Mouse (Mus musculus): ENCODE measurements around the gene Hist1h2ah.
A peak's percentile ranks its signal among the peaks of the same experiment; 100 is the strongest.

The Hist1h2ah gene

GRCm38 (mm10) chr13:22009642-22010041, 25.7 kb downstream of the Hist1h2ah start, which contains the start of gene Prss16:
TSS of gene Prss16 (minus strand) at chr13:22009742.
- DNase-seq (ENCODE audit: low spot score in 2 of 2): no peak

- no peak for DNase-seq (ENCODE audit: low spot score in 2 of 2)
Observed at GRCm38 (mm10) chr13:22008707-22009106, 26.7 kb downstream of the Hist1h2ah start.

GRCm38 (mm10) chr13:22007872-22008271, 27.5 kb downstream of the Hist1h2ah start:
- no peak for DNase-seq (ENCODE audit: low spot score in 2 of 2)

- DNase-seq (ENCODE audit: low spot score in 2 of 2): no peak
Observed at GRCm38 (mm10) chr13:22007121-22007510, 28.3 kb downstream of the Hist1h2ah start.

GRCm38 (mm10) chr13:22006334-22007120, 28.8 kb downstream of the Hist1h2ah start:
- DNase-seq (ENCODE audit: low spot score in 2 of 2): peak in 1 of 2 experiments; percentile 72

GRCm38 (mm10) chr13:22005605-22006333, 29.6 kb downstream of the Hist1h2ah start:
- DNase-seq (ENCODE audit: low spot score in 2 of 2): peak in 1 of 2 experiments; percentile 47

- no peak for DNase-seq (ENCODE audit: low spot score in 2 of 2)
Observed at GRCm38 (mm10) chr13:22001823-22002222, 33.5 kb downstream of the Hist1h2ah start.

- no peak for DNase-seq (ENCODE audit: low spot score in 2 of 2)
Observed at GRCm38 (mm10) chr13:22001346-22001745, 34.0 kb downstream of the Hist1h2ah start.

GRCm38 (mm10) chr13:21999147-21999546, 36.2 kb downstream of the Hist1h2ah start:
- no peak for DNase-seq (ENCODE audit: low spot score in 2 of 2)

GRCm38 (mm10) chr13:21998412-21998811, 37.0 kb downstream of the Hist1h2ah start:
- no peak for DNase-seq (ENCODE audit: low spot score in 2 of 2)

GRCm38 (mm10) chr13:21997821-21998220, 37.5 kb downstream of the Hist1h2ah start:
- no peak for DNase-seq (ENCODE audit: low spot score in 2 of 2)

GRCm38 (mm10) chr13:21997201-21997820, 38.1 kb downstream of the Hist1h2ah start:
- DNase-seq (ENCODE audit: low spot score in 2 of 2): no peak

- no peak for DNase-seq (ENCODE audit: low spot score in 2 of 2)
Observed at GRCm38 (mm10) chr13:21996840-21997185, 38.6 kb downstream of the Hist1h2ah start.

GRCm38 (mm10) chr13:21996101-21996839, 39.1 kb downstream of the Hist1h2ah start:
- no peak for DNase-seq (ENCODE audit: low spot score in 2 of 2)

GRCm38 (mm10) chr13:21995331-21995914, 39.9 kb downstream of the Hist1h2ah start:
- DNase-seq (ENCODE audit: low spot score in 2 of 2): peak in 1 of 2 experiments; percentile 53

GRCm38 (mm10) chr13:21994896-21995295, 40.5 kb downstream of the Hist1h2ah start:
- DNase-seq (ENCODE audit: low spot score in 2 of 2): no peak

- DNase-seq (ENCODE audit: low spot score in 2 of 2): peak in 1 of 2 experiments; percentile 45
Observed at GRCm38 (mm10) chr13:21993957-21994738, 41.2 kb downstream of the Hist1h2ah start.

GRCm38 (mm10) chr13:21992550-21992949, 42.8 kb downstream of the Hist1h2ah start:
- no peak for DNase-seq (ENCODE audit: low spot score in 2 of 2)
